Mouse (Mus musculus): ENCODE data around the gene Znhit2. TPM values are rescaled to one million over a fixed set of nuclear protein-coding genes. Genes with fewer than 3 reads are reported as not detected.

Gene Znhit2
- polyA plus RNA-seq, 2 experiments, result 32.0 to 36.5 TPM

DNA sequence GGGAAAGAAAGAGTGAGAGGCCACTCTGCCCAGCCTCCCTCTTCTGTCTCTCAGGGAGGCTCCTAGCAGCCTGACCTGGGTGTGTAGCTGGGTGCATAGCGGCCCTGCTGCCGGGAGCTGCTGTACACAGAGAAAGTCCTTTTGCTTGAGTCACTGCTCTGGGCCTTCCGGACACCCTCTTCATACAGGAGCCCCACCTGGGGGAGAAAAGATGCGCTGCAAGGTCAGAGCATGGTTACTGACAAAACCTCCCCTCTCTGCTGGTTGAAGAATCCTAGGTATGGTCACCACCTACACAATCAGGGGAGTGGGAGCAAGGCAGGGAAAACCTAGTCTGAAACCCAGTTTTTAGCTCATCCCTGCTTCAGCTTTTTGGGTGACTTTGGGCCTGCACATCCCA, 8.0 kb downstream of the Znhit2 start:
- ATAC-seq (ENCODE audit: low FRiP score, low read depth), result no peak
- no peak overlapping the region for H3K4me2 ChIP-seq (replicated peaks; ENCODE audit: low read depth, low read length, severe bottlenecking)
- H3K9me3 ChIP-seq (ENCODE audit: control insufficient read depth, low read length), result no peaks in the 10 kb centered on the region
- no peaks in the 10 kb centered on the region for H3K27me3 ChIP-seq (ENCODE audit: control insufficient read depth, insufficient read depth, low read length)
- WGBS, result 76% methylated on average over 4 of the region's 4 CpGs
- no peak overlapping the region for H3K4me3 ChIP-seq (replicated peaks; ENCODE audit: low read length)
- no peak overlapping the region for H3K9ac ChIP-seq (ENCODE audit: low read depth, low read length, severe bottlenecking)
- peaks cover 13% of the 10 kb centered on the region for H3K4me1 ChIP-seq (ENCODE audit: control insufficient read depth, insufficient read depth, low read length)
- TF ChIP-seq POLR2A (IDR thresholded peaks at IDR 0.05; ENCODE audit: borderline replicate concordance, extremely low read depth, insufficient read depth, insufficient read length), result no peak
- DNase-seq (ENCODE audit: low spot score), result no peak
- no peak overlapping the region for H3K27ac ChIP-seq (replicated peaks; ENCODE audit: low read depth, low read length)
- H3K36me3 ChIP-seq (ENCODE audit: control insufficient read depth, insufficient read depth, low read length), result peaks cover 41% of the 10 kb centered on the region

- WGBS, result 86% methylated on average over 10 of the region's 10 CpGs
Measured at GRCm38 (mm10) chr19:6069851-6070250, 8.9 kb downstream of the Znhit2 start.

DNA sequence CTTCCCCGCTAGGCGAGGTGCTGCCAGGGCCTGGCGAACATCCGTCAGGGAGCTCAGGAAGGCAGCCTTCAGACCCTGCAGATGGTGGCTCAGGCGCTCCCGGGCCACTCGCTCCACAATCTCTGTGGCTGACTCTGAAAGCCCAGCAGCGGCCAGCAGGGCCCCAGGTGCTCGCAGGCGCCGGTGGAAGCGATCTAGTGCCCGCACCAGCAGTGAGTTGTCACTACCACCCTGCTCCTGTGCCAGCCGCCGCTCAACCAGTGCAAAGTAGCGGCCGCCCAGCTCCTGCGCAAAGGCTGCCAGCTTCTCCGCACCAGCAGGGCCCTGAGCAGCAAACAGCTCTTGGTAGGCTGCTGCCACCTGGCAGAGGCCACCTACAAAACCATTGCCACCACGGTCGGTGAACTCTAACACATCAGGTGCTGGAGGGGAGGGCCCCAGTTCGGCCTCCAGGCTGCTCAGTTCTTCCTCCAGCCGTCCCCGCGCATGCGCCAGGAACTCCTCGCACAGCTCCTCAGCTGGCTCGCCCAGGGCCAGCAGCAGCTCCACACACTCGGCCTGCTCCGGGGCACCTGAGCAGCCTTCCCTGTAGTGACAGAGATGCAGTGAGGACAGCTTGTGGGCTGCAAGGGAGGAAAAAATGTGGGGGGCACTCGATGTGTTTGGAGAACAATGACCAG, 9.7 kb downstream of the Znhit2 start:
- Histone ChIP-seq H3K9me3 (ENCODE audit: control insufficient read depth, low read length) (no peaks in the 10 kb centered on the region), H3K4me1 (ENCODE audit: control insufficient read depth, insufficient read depth, low read length) (peaks cover 13% of the 10 kb centered on the region), H3K27me3 (ENCODE audit: control insufficient read depth, insufficient read depth, low read length) (no peaks in the 10 kb centered on the region), H3K36me3 (ENCODE audit: control insufficient read depth, insufficient read depth, low read length) (peaks cover 49% of the 10 kb centered on the region), H3K4me3 (replicated peaks; ENCODE audit: low read length) (no peak overlapping the region), H3K9ac (ENCODE audit: low read depth, low read length, severe bottlenecking) (no peak overlapping the region), H3K27ac (replicated peaks; ENCODE audit: low read depth, low read length) (no peak overlapping the region), H3K4me2 (replicated peaks; ENCODE audit: low read depth, low read length, severe bottlenecking) (no peak overlapping the region)
- no peak for DNase-seq (ENCODE audit: low spot score)
- WGBS, result 90% methylated on average over 31 of the region's 31 CpGs
- TF ChIP-seq POLR2A (IDR thresholded peaks at IDR 0.05; ENCODE audit: borderline replicate concordance, extremely low read depth, insufficient read depth, insufficient read length), result no peak
- ATAC-seq (ENCODE audit: low FRiP score, low read depth), result no peak

More at GRCm38 (mm10) chr19:6069851-6070250, 8.9 kb downstream of the Znhit2 start:
- DNase-seq (ENCODE audit: low spot score) (no peak), ATAC-seq (ENCODE audit: low FRiP score, low read depth) (no peak)
- Histone ChIP-seq H3K9me3 (ENCODE audit: control insufficient read depth, low read length) (no peaks in the 10 kb centered on the region), H3K9ac (ENCODE audit: low read depth, low read length, severe bottlenecking) (no peak overlapping the region), H3K27ac (replicated peaks; ENCODE audit: low read depth, low read length) (no peak overlapping the region), H3K36me3 (ENCODE audit: control insufficient read depth, insufficient read depth, low read length) (peaks cover 44% of the 10 kb centered on the region), H3K27me3 (ENCODE audit: control insufficient read depth, insufficient read depth, low read length) (no peaks in the 10 kb centered on the region), H3K4me3 (replicated peaks; ENCODE audit: low read length) (no peak overlapping the region), H3K4me1 (ENCODE audit: control insufficient read depth, insufficient read depth, low read length) (peaks cover 13% of the 10 kb centered on the region), H3K4me2 (replicated peaks; ENCODE audit: low read depth, low read length, severe bottlenecking) (no peak overlapping the region)
- TF ChIP-seq POLR2A (IDR thresholded peaks at IDR 0.05; ENCODE audit: borderline replicate concordance, extremely low read depth, insufficient read depth, insufficient read length), result no peak

- 93% methylated on average over 19 of the region's 19 CpGs for WGBS
- no peak overlapping the region for H3K4me3 ChIP-seq (replicated peaks; ENCODE audit: low read length)
- H3K27ac ChIP-seq (replicated peaks; ENCODE audit: low read depth, low read length), result no peak overlapping the region
- DNase-seq (ENCODE audit: low spot score), result no peak
- H3K27me3 ChIP-seq (ENCODE audit: control insufficient read depth, insufficient read depth, low read length), result no peaks in the 10 kb centered on the region
- no peak for TF ChIP-seq POLR2A (IDR thresholded peaks at IDR 0.05; ENCODE audit: borderline replicate concordance, extremely low read depth, insufficient read depth, insufficient read length)
- H3K9ac ChIP-seq (ENCODE audit: low read depth, low read length, severe bottlenecking), result no peak overlapping the region
- no peak for ATAC-seq (ENCODE audit: low FRiP score, low read depth)
- no peaks in the 10 kb centered on the region for H3K9me3 ChIP-seq (ENCODE audit: control insufficient read depth, low read length)
- peaks cover 49% of the 10 kb centered on the region for H3K36me3 ChIP-seq (ENCODE audit: control insufficient read depth, insufficient read depth, low read length)
- peaks cover 16% of the 10 kb centered on the region for H3K4me1 ChIP-seq (ENCODE audit: control insufficient read depth, insufficient read depth, low read length)
- H3K4me2 ChIP-seq (replicated peaks; ENCODE audit: low read depth, low read length, severe bottlenecking), result no peak overlapping the region
Measured at GRCm38 (mm10) chr19:6071261-6071660, 10.3 kb downstream of the Znhit2 start.

DNA sequence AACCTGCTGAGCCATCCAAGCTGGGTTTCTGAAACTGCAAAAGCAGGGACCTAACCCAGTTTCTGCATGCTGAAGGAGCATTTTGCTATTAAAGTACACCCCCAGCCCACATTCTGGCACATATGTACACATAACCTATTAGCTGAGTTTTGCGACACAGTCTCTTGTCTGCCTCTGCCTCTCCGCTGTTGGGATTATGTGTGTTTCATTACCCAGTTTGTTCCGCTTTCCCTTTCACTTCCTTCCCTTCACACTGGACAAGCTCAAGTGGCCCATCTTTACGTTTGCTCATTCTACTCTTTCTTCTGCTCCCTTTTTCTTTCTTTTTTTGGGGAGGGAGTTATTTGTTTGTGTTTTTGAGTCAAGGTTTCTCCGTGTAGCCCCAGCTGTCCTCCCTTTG, 12.9 kb downstream of the Znhit2 start:
- TF ChIP-seq POLR2A (IDR thresholded peaks at IDR 0.05; ENCODE audit: borderline replicate concordance, extremely low read depth, insufficient read depth, insufficient read length), result no peak
- no peak overlapping the region for H3K4me2 ChIP-seq (replicated peaks; ENCODE audit: low read depth, low read length, severe bottlenecking)
- H3K9ac ChIP-seq (ENCODE audit: low read depth, low read length, severe bottlenecking), result no peak overlapping the region
- H3K4me1 ChIP-seq (ENCODE audit: control insufficient read depth, insufficient read depth, low read length), result peaks cover 3% of the 10 kb centered on the region; the same call in 1 of the 2 replicates
- DNase-seq (ENCODE audit: low spot score) (no peak), ATAC-seq (ENCODE audit: low FRiP score, low read depth) (no peak)
- 91% methylated on average over 5 of the region's 5 CpGs for WGBS
- H3K27ac ChIP-seq (replicated peaks; ENCODE audit: low read depth, low read length), result no peak overlapping the region
- H3K9me3 ChIP-seq (ENCODE audit: control insufficient read depth, low read length), result no peaks in the 10 kb centered on the region
- H3K4me3 ChIP-seq (replicated peaks; ENCODE audit: low read length), result no peak overlapping the region
- no peaks in the 10 kb centered on the region for H3K27me3 ChIP-seq (ENCODE audit: control insufficient read depth, insufficient read depth, low read length)
- peaks cover 43% of the 10 kb centered on the region for H3K36me3 ChIP-seq (ENCODE audit: control insufficient read depth, insufficient read depth, low read length)
